Mouse (Mus musculus) G1E-ER4 (cell line): ENCODE data around the gene Nr2c1. TPM values are rescaled to one million over a fixed set of nuclear protein-coding genes. Genes with fewer than 3 reads are reported as not detected.

Experiments
- GATA1 ChIP-seq: IDR thresholded peaks from one replicate; pipeline ENCODE4 v1.8.0; 2012; ENCODE audit warnings: low read length, inconsistent platforms
- polyA plus RNA-seq: library from polyadenylated mRNA; stranded (reverse); fragments of >175 nt; gene quantifications from 2 replicates; pipeline ENCODE4 v1.2.3, GENCODE M21; 2012

Nr2c1 gene
- polyA plus RNA-seq, 1 experiment, result 1.6 TPM

GRCm38 (mm10) chr10:94164104-94164845 lies 16.5 kb downstream of the Nr2c1 start:
- TF ChIP-seq GATA1, result no peak

- TF ChIP-seq GATA1, result no peak
These were observed 17.6 kb downstream of the Nr2c1 start for GRCm38 (mm10) chr10:94165426-94165825.

- no peak for TF ChIP-seq GATA1
These were observed 19.4 kb downstream of the Nr2c1 start for GRCm38 (mm10) chr10:94167051-94167750.

GRCm38 (mm10) chr10:94171440-94172130 lies 23.8 kb downstream of the Nr2c1 start:
- no peak for TF ChIP-seq GATA1

- TF ChIP-seq GATA1, result no peak
These were observed 24.3 kb downstream of the Nr2c1 start for GRCm38 (mm10) chr10:94172137-94172536.

GRCm38 (mm10) chr10:94172706-94173105 lies 24.9 kb downstream of the Nr2c1 start:
- no peak for TF ChIP-seq GATA1

- TF ChIP-seq GATA1, result no peak
These were observed 26.8 kb downstream of the Nr2c1 start for GRCm38 (mm10) chr10:94174652-94175051.

GRCm38 (mm10) chr10:94183199-94183598 lies 35.4 kb downstream of the Nr2c1 start:
- no peak for TF ChIP-seq GATA1

- TF ChIP-seq GATA1, result no peak
These were observed 50.9 kb downstream of the Nr2c1 start, which contains the start of gene Ndufa12 for GRCm38 (mm10) chr10:94198482-94199405. Ndufa12 (plus strand) TSS chr10:94198720.

- TF ChIP-seq GATA1, result no peak
These were observed 57.1 kb downstream of the Nr2c1 start for GRCm38 (mm10) chr10:94204973-94205372.

GRCm38 (mm10) chr10:94210718-94211618 lies 63.1 kb downstream of the Nr2c1 start:
- TF ChIP-seq GATA1, result no peak

- no peak for TF ChIP-seq GATA1
These were observed 63.9 kb downstream of the Nr2c1 start for GRCm38 (mm10) chr10:94211725-94212124.

GRCm38 (mm10) chr10:94225026-94225750 lies 77.4 kb downstream of the Nr2c1 start:
- TF ChIP-seq GATA1, result no peak
